Mouse (Mus musculus): ENCODE measurements around the gene Dhx8. TPM values are rescaled to one million over a fixed set of nuclear protein-coding genes. Genes with fewer than 3 reads are reported as not detected.

Gene Dhx8
- total RNA-seq, 4 experiments from 2014 or later, result 13.6 to 15.8 (median 14.6) TPM

DNA sequence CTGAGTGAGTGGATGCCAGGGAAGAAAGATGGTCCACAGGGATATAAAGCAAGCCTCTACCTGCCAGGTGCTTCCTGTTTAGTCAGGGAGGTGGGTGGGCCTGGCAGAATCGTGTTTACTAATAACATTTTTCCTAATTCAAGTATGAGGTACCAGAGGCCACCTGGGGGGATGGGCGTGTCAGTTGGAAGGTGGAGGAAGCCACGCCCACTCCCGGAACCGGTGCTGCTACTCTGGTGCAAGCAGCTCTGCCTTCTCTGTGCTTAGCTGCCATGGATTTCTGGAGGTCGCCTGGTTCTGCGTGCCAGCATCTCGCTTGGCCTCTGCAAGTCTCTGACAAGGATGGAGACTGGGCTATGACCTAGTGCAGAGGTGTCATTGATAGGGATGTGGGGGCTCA, 65.4 kb downstream of the Dhx8 start:
- no peak for DNase-seq (ENCODE audit: low spot score)

DNA sequence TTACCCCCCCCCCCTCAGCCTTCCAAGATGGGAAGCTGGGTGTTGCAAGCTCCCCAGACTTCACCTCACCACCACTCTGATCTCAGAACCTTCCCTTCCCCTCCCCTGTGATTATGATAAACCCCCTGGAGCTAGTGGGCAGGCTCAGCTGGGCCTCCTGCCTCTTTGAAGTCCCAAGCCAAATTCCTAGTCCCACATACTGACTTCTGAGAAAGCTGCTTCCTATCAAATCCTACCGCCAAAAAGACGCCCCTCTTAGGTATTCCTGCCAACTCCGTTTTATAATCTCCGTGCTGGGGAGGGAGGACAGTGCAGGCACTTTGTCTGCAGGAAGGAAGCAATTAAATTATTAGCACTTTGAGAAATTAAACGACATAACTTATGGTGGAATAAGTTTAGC, 68.7 kb downstream of the Dhx8 start:
- no peak for DNase-seq (ENCODE audit: low spot score)

DNA sequence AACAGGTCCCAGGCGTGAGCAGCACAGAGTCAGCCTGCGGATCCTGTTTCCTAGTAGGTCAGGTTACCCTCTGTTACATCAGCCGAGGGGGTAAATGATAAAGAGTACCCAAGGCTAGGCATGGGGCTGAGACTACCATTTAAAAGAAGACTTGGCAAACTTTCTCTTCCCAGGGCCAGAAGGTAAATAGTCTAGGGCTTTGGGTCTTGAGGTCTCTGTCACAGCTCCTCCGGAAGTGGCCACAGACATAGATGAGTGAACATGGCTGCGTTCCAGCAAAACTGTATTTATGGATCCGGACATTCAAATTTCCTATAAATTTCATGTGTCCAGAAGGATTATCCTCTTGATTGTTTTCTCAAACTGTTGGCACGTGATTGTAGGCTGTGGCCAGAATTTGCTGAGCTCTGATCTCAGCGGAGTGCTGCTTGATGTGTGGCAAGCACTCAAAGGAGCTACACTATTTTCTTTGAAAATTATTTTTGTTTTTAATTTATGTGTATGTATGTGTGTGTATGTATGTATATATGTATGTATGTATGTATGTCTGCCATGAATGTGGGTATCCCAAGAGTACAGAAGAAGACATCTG, 72.5 kb downstream of the Dhx8 start:
- DNase-seq (ENCODE audit: low spot score), result no peak

DNA sequence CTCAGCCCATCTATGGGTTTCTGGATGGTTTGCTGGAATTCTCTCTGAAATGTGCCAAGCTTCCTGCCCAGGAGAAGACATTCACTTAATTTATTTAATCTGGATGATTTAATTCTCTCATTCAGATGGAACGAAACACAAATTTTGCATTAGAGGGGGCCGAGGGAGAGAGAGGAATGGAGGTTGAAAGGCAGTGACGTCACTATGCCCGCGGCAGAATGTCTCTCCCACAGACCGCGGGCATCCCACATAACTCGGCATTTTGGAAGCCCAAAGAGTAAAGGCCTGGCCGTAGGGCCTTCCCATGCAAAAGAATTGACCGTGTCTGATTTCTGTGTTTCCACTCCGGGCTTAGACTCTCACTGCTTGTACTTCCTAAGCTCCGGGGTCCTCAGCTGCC, 74.0 kb downstream of the Dhx8 start:
- no peak for DNase-seq (ENCODE audit: low spot score)

DNA sequence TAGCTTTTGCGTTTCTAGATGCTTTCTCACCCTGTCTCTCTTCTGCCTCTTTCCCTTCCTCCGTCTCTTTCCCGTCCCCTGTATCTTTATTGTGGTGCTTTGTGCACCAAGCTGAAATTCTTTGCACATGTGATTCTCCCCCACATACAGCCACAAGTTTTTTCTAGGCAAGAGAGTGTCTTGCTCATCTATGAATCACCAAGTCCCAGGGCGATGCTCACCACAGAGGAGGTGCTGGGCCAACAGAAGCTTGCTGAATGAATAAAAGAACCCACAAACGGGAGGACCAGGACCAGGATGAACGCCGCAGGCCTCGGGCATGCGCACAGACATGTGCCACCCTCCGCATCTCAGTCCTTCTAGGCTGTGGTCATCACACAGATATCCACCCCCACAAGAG, 74.5 kb downstream of the Dhx8 start:
- no peak for DNase-seq (ENCODE audit: low spot score)

DNA sequence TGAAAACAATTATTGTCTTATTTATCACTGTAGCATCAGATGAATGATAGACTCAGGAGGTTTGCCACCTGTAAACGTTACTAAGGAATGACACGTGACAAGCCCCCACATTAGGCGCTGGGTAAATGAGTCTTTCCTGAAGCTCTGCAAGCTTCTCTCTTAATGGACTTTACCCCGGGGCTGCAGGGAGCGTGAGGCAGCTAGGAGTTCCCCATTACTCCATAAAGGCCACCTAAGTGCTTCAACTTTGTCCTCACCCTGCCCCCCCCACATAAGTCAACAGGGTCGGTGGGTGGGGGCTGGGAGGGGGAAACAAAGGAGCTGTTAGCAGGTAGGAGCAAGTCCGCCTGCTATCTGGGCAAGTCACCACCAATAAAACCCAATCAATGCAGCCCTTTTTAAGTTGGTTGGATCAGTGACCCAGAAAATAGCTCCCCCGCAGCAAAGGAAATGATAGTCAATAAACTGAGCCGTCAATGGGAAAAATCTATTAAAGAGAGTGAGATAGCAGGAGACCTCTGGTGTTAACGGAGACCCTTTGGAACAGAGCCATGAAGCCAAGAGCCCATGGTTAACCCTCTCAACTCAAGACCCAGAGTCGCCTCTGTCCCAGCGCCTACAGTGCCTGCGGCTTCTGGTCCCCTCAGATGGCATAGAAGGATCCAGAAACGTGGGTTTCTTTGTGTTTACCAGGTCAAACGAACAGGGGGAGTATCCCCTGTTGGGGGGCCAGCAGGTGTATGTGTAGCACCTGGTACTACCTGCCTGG, 76.5 kb downstream of the Dhx8 start:
- DNase-seq (ENCODE audit: low spot score), result no peak

DNA sequence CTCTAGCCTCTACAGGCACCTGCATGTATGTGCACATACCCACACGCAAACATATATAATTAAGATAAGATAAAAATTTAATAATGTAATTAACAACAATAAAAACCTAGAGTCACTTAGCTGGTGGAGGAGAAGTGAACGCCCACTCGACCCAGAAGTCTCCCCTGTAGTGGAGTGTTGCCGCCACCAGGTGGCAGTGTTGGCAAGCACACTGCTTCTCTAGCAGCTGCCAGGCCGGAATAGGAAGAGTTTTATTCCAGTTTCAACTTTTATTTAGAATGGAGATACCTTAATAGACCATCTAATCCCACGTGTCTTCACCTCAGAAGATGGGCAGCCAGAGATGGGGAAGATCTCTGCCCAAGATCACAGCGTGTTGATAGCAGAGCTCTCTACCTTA, 80.5 kb downstream of the Dhx8 start:
- DNase-seq (ENCODE audit: low spot score), result peak; percentile 82

DNA sequence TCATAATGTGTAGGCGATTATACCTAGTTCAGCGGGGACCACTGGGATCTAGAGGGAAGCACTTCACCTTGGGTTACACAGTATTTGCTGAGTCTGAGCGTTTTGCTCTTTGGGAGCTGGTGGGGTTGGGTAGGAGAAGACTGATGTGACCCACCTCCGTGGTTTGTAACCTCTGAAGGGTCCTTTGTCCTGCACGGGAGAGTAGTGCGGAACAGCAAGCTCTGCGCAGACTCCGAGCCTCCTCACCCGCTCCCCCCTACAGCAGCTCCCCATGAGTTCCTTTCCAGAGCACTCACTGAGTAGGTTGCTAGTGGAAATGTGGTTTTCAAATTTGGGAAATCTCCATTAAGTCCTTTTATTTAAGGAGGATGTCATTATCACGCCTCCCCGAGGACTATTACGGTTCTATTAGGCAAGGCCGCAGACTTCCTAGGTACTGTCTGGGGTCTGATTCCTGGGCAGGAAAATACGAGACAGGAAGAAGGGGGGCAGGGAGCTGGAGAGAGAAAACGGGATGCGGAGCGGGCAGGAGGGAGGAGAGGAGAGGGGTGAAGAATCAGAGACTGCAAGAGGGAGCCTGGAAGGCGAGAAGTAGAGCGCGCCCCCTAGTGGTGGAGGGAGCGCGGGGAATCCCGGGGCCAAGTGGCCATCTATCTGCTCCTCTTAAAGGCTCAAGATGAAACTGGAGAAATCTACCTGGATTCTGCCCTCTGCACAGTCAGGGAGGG, 81.8 kb downstream of the Dhx8 start:
- DNase-seq (ENCODE audit: low spot score), result peak; percentile 73

DNA sequence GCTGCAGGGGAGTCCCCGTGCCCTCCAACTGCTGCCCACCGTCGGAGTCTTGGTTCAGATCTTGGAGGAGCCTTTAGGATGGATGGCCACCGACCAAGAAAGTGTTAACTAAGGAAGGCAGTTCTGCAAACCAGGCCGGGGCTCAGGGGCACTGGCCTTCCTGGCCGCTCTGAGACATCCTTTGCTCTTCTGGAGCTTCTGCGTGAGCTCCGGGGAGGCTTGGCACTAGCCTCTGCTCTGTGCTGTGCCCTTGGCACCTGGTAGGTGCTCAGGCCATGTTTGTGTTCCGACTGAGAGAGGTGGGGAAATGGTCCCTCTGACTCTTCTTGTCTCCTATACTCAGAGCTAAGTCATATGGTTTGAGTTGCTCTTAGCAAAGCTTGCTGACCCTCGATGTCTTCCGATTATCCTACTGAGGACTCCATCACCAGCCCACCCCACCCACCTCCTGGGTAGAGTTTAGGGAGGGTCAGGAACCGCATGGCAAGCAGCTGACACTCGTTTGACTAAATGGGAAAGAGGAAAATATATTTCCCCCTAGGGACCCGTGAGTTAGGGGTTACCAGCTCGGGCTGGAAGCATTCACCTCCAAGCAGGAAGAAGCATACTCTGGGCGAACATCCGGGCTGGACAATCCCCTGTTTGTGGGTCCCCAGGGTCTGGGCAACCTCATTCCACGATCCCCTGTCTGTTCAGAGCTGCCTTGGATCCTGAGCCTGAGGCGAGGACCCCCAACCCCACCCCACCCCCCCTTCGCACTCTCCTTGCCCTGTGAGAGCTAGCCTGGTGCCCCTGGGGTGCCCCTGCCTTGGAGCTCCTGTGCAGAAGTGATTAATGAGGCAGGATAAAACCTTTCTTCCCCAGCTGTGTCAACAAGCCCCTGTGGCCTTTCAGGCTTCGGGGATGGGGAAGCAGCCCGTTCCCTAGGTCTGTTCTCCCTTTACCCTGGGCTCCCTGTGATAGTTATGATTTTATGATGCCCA, 82.7 kb downstream of the Dhx8 start:
- no peak for DNase-seq (ENCODE audit: low spot score)

Other genes with a start within 250 kb of the Dhx8 start
- gene Brca1, start 181.0 kb upstream of the Dhx8 start, total RNA-seq (2022), result under 1 TPM; 0.22 to 0.57 (median 0.35) TPM
- gene Nbr1, start 180.8 kb upstream of the Dhx8 start, total RNA-seq (2022), result 100 to 1,000 TPM in 1 of 4 experiments, 10 to 100 TPM in 3; 91.5 to 100 (median 96.2) TPM
- 1 to 10 TPM; 3.8 to 6.8 (median 4.1) TPM for gene Tmem106a, start 150.7 kb upstream of the Dhx8 start, total RNA-seq (2022)
- not detected for gene Gm11634, start 133.7 kb upstream of the Dhx8 start, total RNA-seq (2022)
- 10 to 100 TPM; 47.9 to 60.0 (median 55.8) TPM for gene Rdm1, start 105.7 kb upstream of the Dhx8 start, total RNA-seq (2022)
- 10 to 100 TPM; 21.1 to 30.1 (median 27.0) TPM for gene Arl4d, start 67.4 kb upstream of the Dhx8 start, total RNA-seq (2022)
- under 1 TPM in 2 of 4 experiments, not detected in 2; 0.68 to 0.86 TPM for gene Etv4, start 52.5 kb downstream of the Dhx8 start, total RNA-seq (2022)
- 1 to 10 TPM; 3.7 to 6.6 (median 6.3) TPM for gene Meox1, start 161.5 kb downstream of the Dhx8 start, total RNA-seq (2022)
- gene Sost, start 234.1 kb downstream of the Dhx8 start, total RNA-seq (2022), result 1 to 10 TPM in 3 of 4 experiments, under 1 TPM in 1; 0.65 to 1.9 (median 1.2) TPM